Mouse (Mus musculus): ENCODE results near the gene Ccdc42.

Gene Ccdc42

GRCm38 (mm10) chr11:68586721-68587120, at the start of gene Ccdc42:
Ccdc42 (plus strand) TSS chr11:68587021.
- no peak for DNase-seq

GRCm38 (mm10) chr11:68539621-68540020, 47.2 kb upstream of the Ccdc42 start:
- DNase-seq: no peak

- peak; percentile 59 for DNase-seq
Observed at GRCm38 (mm10) chr11:68544554-68544953, 42.3 kb upstream of the Ccdc42 start.

GRCm38 (mm10) chr11:68545172-68545571, 41.6 kb upstream of the Ccdc42 start:
- DNase-seq: no peak

GRCm38 (mm10) chr11:68545682-68546222, 41.1 kb upstream of the Ccdc42 start:
- DNase-seq: no peak

GRCm38 (mm10) chr11:68547484-68547883, 39.3 kb upstream of the Ccdc42 start:
- DNase-seq: no peak

DNA sequence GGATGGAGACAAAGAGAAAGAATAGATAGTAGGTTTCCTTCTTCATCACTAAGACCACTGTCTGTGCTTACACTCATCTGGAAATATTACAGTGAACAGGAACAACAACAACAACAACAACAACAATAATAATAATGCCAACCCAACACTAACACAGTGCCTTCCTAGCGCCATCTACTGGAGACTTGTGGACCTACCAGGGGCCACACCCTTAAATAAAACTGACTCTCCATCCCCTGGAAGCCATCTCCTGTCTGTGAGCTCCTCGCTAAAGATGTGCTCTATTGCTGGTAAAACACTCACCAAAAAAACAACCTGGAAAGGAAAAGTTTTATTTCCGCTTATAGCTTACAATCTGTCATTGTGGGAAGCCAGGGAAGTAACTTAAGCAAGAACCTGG, 37.2 kb upstream of the Ccdc42 start:
- no peak for DNase-seq

GRCm38 (mm10) chr11:68550358-68550757, 36.5 kb upstream of the Ccdc42 start:
- no peak for DNase-seq

GRCm38 (mm10) chr11:68553981-68554471, 32.8 kb upstream of the Ccdc42 start:
- peak; percentile 46 for DNase-seq

DNA sequence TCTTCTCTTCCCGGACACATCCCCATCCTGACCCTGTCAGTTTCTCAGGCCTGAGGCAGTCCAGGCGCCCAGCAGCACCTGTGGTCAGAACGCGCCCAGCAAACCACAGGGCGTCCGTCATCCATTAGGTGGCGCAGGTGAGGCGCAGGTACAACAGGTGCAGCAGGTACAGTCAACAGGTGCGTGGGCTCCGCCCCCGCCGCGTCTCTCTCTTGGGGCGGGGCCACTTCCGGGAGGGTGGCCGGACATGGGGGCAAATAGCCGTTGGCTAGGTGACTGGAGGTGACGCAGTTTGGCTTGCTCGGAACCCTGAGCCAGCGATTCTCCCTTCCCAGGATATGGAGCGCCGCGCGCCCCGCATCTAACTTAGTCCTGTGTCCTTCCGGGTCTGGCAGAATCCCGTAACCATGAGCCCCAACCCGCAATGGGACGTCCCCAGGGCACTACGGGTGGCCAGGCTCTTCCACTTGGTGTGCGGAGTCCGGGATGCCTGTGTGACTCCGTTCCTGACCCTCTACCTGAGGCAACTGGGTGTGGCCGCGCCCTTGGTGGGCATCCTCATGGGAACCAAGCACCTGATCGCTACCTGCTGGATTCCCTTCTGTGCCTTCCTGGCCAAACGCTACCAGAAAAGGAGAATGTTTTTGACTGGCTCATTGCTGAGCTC, 30.8 kb upstream of the Ccdc42 start, which contains the start of gene Mfsd6l:
Gene Mfsd6l, plus strand, starts transcription at position 269 of the 667 bp plus-strand sequence.
- no peak for DNase-seq

DNA sequence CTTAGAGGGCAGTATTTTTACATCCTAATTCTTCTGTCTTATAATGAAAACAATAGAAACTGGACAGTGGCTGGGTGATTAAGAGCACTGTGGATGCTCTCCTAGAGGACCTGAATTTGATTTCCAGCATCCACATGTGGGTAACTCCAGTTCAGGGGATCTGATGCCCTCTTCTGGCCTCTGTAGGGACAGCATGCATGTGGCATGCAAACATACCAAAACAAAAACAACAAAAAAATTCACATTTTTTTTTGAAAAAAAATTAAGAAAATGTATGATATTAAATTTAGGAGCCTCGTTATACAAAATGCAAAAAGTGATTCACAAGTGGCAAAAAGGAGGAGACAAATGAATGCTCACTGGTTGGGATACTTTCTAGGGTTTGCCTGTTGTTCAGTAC, 27.3 kb upstream of the Ccdc42 start:
- DNase-seq: no peak

GRCm38 (mm10) chr11:68561957-68562950, 24.6 kb upstream of the Ccdc42 start:
- DNase-seq: no peak

- no peak for DNase-seq
Observed at GRCm38 (mm10) chr11:68564356-68565031, 22.3 kb upstream of the Ccdc42 start.

DNA sequence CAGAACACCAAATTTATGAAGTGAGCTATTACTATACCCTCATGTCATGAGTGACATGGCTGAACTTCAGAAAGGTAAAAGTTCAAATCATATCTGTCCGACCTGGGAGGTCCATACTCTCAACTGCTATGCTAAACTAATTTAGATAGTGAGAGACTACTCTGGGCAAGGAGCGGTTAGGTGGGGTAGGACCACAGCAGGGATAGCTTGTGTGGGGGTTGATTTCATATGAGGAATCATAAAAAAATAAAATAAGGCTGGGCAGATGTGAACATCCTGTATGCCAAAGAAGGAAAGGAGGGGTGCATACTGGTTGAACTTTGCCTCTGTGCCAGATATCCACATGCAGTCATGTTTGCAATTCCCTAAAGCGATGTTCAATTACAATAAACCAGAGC, 21.8 kb upstream of the Ccdc42 start:
- no peak for DNase-seq

- peak; percentile 90 for DNase-seq
Observed at GRCm38 (mm10) chr11:68566447-68567059, 20.3 kb upstream of the Ccdc42 start.

DNA sequence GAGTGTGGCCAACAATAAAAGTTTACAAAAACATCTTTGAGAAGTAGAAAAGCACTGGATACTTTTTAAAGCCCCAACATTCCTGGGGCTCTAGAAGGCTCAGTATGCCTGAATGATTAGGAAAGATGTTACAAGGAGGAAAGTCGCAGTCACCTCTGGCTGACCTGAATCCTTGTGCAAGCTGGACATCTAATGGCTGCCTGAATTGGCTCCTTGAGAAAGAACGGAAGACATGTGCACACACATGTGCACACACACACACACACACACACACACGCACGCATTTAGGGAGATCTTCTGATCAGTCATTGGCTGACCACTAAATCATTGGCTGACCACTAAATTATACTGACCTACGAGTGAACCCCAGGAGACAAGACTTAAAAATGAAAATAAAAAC, 16.0 kb upstream of the Ccdc42 start:
- DNase-seq: no peak

DNA sequence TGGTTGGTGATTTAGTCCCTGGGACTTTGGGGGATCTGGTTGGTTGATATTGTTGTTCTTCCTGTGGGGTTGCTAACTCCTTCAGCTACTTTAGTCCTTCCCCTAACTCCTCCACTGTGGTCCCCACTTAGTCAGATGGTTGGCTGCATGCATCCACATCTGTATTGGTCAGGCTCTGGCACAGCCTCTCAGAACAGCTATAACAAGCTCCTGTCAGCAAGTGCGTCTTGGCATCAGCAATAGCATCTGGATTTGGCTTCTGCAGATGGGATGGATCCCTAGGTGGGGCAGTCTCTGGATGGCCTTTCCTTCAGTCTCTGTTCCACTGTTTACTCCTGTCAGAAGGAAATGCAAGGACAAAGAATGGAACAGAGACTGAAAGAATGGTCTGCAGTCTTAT, 9.7 kb upstream of the Ccdc42 start:
- no peak for DNase-seq

DNA sequence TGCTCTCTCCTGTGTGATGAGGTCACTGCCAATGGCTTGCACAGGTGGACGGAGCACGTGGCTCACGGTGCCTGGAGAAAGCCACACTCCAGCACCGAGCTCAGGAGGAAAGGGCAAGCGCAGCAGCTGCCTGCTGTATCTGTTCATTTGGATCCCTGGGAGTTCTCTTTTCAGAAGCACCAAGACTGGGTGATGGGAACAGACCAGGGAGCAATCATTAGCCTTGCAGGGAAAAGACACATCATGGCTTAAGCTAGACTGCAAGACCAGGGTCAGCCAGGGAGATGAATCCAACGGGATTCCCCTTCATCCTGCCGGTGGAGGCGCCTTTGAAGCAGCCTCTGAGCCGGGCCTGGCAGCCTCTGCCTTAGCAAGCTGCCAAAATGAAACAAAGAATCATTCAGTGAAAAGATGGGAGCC, 7.3 kb upstream of the Ccdc42 start:
- DNase-seq: peak; percentile 67

GRCm38 (mm10) chr11:68580566-68580965, 6.3 kb upstream of the Ccdc42 start:
- no peak for DNase-seq

GRCm38 (mm10) chr11:68583225-68583624, 3.6 kb upstream of the Ccdc42 start:
- no peak for DNase-seq

GRCm38 (mm10) chr11:68583906-68584480, 2.8 kb upstream of the Ccdc42 start:
- no peak for DNase-seq

GRCm38 (mm10) chr11:68585890-68586289, 931 bp upstream of the Ccdc42 start:
- peak; percentile 54 for DNase-seq
